Mouse (Mus musculus) ES-Bruce4 (cell line): Measurements from ENCODE around the gene Micall1.

Experiments
- CTCF ChIP-seq: IDR thresholded peaks from one replicate; pipeline ENCODE4 v1.8.1; 2011; ENCODE audit warnings: low read depth, low read length
- EP300 ChIP-seq: IDR thresholded peaks from 2 replicates; pipeline ENCODE4 v1.6.1; 2011; ENCODE audit warnings: low read depth, low read length; ENCODE audit not compliant: insufficient read depth

GRCm38 (mm10) chr15:79135783-79136575, 27.3 kb downstream of the Micall1 start:
- no peak for TF ChIP-seq CTCF
- TF ChIP-seq EP300: no peak
